Mouse (Mus musculus) midbrain, embryonic 12.5 days (tissue): ENCODE measurements around the gene Endou. TPM values are rescaled to one million over a fixed set of nuclear protein-coding genes. Genes with fewer than 3 reads are reported as not detected.

Source experiments
- ATAC-seq: fragments of 200-750 bp; cut with Nextera tagmentation; 2 replicates; pipeline ENCODE4 v1.8.0; 2017; ENCODE audit warnings: low read depth, moderate TSS enrichment, moderate library complexity; ENCODE audit not compliant: low FRiP score
- H3K27ac ChIP-seq: fragments of 300-500 bp; sonication (generic); replicated peaks from 2 replicates; pipeline ENCODE4 v1.5.1; 2016; ENCODE audit warnings: mild to moderate bottlenecking
- H3K27me3 ChIP-seq: fragments of 300-500 bp; sonication (generic); 2 replicates; pipeline ENCODE4 v1.6.1; 2016; ENCODE audit warnings: mild to moderate bottlenecking
- H3K36me3 ChIP-seq: fragments of 300-500 bp; sonication (generic); 2 replicates; pipeline ENCODE4 v1.6.1; 2016
- H3K4me1 ChIP-seq: fragments of 300-500 bp; sonication (generic); 2 replicates; pipeline ENCODE4 v1.6.1; 2016
- H3K4me2 ChIP-seq: fragments of 300-500 bp; sonication (generic); replicated peaks from 2 replicates; pipeline ENCODE4 v1.6.1; 2016; ENCODE audit warnings: mild to moderate bottlenecking, moderate library complexity
- H3K4me3 ChIP-seq: fragments of 300-500 bp; sonication (generic); 2 replicates; pipeline ENCODE4 v1.5.1; 2016; ENCODE audit warnings: mild to moderate bottlenecking
- H3K9ac ChIP-seq: fragments of 300-500 bp; sonication (generic); replicated peaks from 2 replicates; pipeline ENCODE4 v1.6.1; 2016; ENCODE audit warnings: mild to moderate bottlenecking, moderate library complexity
- H3K9me3 ChIP-seq: fragments of 300-500 bp; sonication (generic); 2 replicates; pipeline ENCODE4 v1.6.1; 2016; ENCODE audit warnings: mild to moderate bottlenecking
- WGBS: fragments of 180-500 bp; shearing (Covaris S2); methylation state at CpG from one replicate; pipeline ENCODE4 v1.1.7; 2016; 5-methylcytosine and 5-hydroxymethylcytosine counted together
- polyA plus RNA-seq: library from polyadenylated mRNA; unstranded; fragments of >200 nt; fragmentation: Nextera tagmentation; extraction: Ambion mirVana; gene quantifications from 2 replicates; pipeline ENCODE4 v1.2.1, GENCODE M21; 2016

The Endou gene
- polyA plus RNA-seq, 1 experiment from 2014 or later: 0.20 TPM

DNA sequence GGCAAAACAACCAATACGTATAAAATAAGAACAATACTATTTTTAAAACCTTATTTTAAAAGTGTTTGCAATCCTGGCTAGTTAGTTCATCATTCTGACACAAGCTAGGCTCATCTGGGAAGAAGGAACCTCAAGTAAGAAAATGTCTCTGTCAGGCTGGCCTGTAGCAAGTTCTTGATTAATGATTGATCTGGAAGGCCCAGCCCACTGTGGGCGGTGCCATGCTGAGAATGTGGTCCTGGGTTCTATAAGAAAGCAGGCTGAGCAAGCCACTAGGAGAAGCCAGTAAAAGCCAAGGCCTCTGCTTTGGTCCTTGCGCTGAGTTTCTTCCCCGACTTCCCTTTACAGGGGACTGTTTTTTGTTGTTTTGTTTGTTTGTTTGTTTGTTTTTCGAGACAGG is 21.4 kb upstream of the Endou start:
- WGBS: 94% methylated on average over 5 of the region's 5 CpGs
- peaks cover 10% of the 10 kb centered on the region; the same call in 1 of the 2 replicates for H3K27me3 ChIP-seq
- H3K9me3 ChIP-seq: no peaks in the 10 kb centered on the region
- no peaks in the 10 kb centered on the region for H3K36me3 ChIP-seq
- no peak overlapping the region for H3K9ac ChIP-seq
- H3K4me3 ChIP-seq: no peak overlapping the region
- no peak overlapping the region for H3K4me2 ChIP-seq
- H3K27ac ChIP-seq: no peak overlapping the region
- H3K4me1 ChIP-seq: peaks cover 19% of the 10 kb centered on the region
- no peak for ATAC-seq

DNA sequence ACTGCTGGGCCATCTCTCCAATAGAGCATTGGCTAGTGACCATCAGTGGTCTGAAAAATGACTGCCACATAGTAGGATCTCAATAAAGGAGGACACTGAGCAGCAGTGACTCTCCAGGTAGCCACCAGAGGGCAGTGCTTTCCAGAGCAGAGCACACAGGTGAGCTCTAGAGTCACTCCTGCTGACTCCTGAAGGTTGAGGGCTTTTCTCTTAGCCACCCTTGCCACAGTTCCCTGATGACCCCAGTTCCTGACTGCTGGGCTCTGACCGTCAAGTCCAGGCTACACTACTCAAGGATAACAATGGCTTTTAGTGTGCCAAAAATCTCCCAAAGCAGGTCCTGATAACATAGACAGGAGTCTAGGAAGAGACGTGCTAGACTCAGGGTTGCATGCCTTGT is 20.5 kb upstream of the Endou start:
- Histone ChIP-seq H3K27me3 (peaks cover 15% of the 10 kb centered on the region), H3K36me3 (no peaks in the 10 kb centered on the region), H3K9ac (no peak overlapping the region), H3K4me1 (peaks cover 19% of the 10 kb centered on the region), H3K27ac (no peak overlapping the region), H3K4me2 (no peak overlapping the region), H3K4me3 (no peak overlapping the region), H3K9me3 (no peaks in the 10 kb centered on the region)
- WGBS: 87% methylated on average over 2 of the region's 2 CpGs
- no peak for ATAC-seq

DNA sequence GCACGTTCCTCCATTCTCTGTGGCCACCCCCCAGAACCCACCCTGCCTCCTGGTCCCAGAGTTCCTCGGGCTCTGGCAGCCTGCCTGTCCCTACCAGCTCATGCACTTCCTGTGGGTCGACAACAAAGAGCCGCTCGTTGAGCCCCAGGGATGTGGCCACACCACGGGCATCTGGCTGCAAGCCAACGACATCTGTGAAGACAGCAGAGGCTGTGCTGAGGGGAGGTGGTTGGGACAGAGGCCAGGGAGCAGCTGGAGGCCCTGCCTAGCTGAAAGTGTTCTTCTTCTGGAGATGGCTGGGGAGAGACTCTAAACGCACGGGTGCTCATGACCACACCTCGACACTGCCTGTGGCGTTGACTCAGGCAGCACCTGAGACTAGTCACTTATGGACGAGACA is 19.6 kb upstream of the Endou start:
- Histone ChIP-seq H3K4me1 (peaks cover 19% of the 10 kb centered on the region), H3K9ac (no peak overlapping the region), H3K36me3 (no peaks in the 10 kb centered on the region), H3K27me3 (peaks cover 15% of the 10 kb centered on the region), H3K4me2 (no peak overlapping the region), H3K9me3 (no peaks in the 10 kb centered on the region), H3K4me3 (no peak overlapping the region), H3K27ac (0 out of 2 replicates have a peak overlapping the region, but pooled peaks have one; percentile 22)
- ATAC-seq: peak; percentile 49; the same call in 1 of the 2 replicates
- 52% methylated on average over 12 of the region's 12 CpGs for WGBS

DNA sequence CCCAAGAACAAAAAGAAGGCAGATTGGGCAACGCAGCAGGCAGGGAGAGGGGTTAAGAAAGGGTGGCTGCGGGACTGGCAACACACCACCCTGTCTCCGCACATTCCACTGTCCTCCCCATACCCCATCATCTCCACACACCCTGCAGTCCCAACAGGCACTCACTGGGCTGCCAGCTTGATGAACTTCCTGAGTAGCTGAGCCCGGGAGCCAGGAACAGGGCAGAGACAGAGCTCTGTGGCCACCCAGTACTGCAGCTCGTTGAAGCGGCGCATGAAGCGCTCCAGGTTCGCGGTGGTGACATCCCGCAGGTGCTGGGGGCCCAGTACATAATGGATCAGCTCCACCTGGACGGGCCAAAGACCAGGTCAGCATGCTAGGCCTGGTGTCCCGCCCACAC is 18.7 kb upstream of the Endou start:
- ATAC-seq: no peak
- no peak overlapping the region for H3K27ac ChIP-seq
- WGBS: 93% methylated on average over 13 of the region's 13 CpGs
- H3K36me3 ChIP-seq: no peaks in the 10 kb centered on the region
- H3K4me3 ChIP-seq: no peak overlapping the region
- H3K27me3 ChIP-seq: peaks cover 15% of the 10 kb centered on the region
- H3K4me2 ChIP-seq: no peak overlapping the region
- H3K9me3 ChIP-seq: no peaks in the 10 kb centered on the region
- peaks cover 23% of the 10 kb centered on the region for H3K4me1 ChIP-seq
- H3K9ac ChIP-seq: no peak overlapping the region

DNA sequence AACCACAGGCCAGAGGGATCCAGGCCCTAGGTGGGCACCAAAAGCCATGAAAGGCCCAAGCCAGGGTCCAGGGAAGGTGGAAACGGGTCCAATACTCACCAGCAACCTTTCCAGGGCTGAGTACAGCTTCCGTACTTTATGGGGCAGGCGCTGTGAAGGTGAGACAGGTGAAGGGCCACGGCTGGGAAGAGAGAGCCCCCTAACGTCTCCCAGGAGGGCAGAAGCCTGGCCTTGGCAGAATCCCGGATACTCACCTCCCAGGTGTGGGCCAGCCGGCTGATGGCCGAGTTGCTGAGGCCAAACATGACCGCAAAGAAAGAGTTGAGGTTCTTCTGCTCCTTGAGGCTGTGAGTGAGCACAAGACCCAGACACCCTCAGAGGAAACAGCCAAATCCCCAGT is 18.3 kb upstream of the Endou start:
- peaks cover 23% of the 10 kb centered on the region for H3K4me1 ChIP-seq

DNA sequence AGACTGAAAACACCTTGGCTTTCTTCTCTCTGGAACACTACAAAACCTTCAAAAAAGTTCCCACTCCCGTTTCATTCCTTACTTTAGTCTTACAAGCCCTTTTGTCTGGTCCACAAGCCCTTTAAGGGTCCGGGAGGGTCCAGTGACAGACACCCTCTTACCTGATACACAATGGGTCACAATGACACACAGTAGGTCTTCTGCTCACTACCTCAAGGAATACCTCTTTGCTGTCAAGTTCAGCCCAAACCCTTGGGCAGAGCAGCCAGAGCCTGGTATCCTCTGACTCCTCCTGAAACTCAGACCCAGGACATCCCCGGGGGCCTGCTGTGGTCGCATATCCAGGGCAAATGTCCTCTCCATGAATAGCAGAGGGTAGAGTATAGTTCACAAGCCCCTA is 17.8 kb upstream of the Endou start:
- Histone ChIP-seq H3K27ac (no peak overlapping the region), H3K36me3 (no peaks in the 10 kb centered on the region), H3K4me2 (no peak overlapping the region), H3K4me3 (no peak overlapping the region), H3K9me3 (no peaks in the 10 kb centered on the region), H3K9ac (no peak overlapping the region), H3K4me1 (peaks cover 23% of the 10 kb centered on the region), H3K27me3 (peaks cover 15% of the 10 kb centered on the region)
- no peak for ATAC-seq
- 88% methylated on average over 4 of the region's 4 CpGs for WGBS

More for the DNA sequence above, 18.3 kb upstream of the Endou start:
- no peak for ATAC-seq
- Histone ChIP-seq H3K4me3 (no peak overlapping the region), H3K27ac (no peak overlapping the region), H3K9ac (no peak overlapping the region), H3K9me3 (no peaks in the 10 kb centered on the region), H3K36me3 (no peaks in the 10 kb centered on the region), H3K27me3 (peaks cover 15% of the 10 kb centered on the region), H3K4me2 (no peak overlapping the region)
- WGBS: 90% methylated on average over 9 of the region's 9 CpGs

DNA sequence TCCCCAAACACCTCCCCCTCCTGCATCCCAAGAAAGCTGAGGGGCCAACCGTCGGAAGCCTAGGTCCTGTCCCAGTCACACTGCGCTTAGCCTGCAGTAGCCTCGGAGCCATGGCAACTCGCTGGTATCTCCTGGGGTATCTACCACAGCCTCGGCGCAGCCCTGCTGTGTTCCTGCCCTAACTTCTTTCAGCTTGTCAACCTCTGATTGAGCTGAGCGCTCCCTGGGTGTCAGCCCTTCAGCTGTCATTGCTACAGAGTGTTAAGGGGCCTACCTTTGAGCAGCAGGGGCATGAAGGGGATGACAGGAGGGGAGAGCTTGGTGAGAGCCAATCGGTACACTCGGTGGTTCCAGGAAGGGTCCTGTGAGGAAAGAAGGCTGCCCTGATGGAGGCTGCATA is 17.2 kb upstream of the Endou start:
- Histone ChIP-seq H3K27me3 (peaks cover 15% of the 10 kb centered on the region), H3K4me1 (peaks cover 23% of the 10 kb centered on the region), H3K36me3 (no peaks in the 10 kb centered on the region), H3K9ac (no peak overlapping the region), H3K4me2 (no peak overlapping the region), H3K27ac (no peak overlapping the region), H3K9me3 (no peaks in the 10 kb centered on the region), H3K4me3 (no peak overlapping the region)
- ATAC-seq: peak; percentile 38; the same call in 1 of the 2 replicates
- 35% methylated on average over 10 of the region's 10 CpGs for WGBS

DNA sequence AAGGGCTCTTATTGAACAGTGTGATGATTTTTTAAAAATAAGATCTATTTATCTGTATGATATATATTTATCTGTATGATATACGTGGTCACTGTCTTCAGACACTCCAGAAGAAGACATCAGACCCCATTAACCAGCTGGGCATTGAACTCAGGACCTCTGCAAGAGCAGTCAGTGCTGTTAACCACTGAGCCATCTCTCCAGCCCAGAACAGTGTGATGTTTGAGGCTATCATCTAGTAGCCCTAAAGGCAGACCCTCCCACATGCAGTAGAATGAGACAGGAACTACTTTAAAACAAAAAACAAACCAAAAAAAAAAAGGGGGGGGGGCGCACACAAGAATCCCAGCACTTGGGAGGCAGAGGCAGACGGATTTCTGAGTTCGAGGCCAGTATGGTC is 16.3 kb upstream of the Endou start:
- peaks cover 15% of the 10 kb centered on the region for H3K27me3 ChIP-seq
- H3K4me2 ChIP-seq: no peak overlapping the region
- no peaks in the 10 kb centered on the region for H3K36me3 ChIP-seq
- H3K9me3 ChIP-seq: no peaks in the 10 kb centered on the region
- H3K27ac ChIP-seq: no peak overlapping the region
- no peak for ATAC-seq
- 91% methylated on average over 4 of the region's 4 CpGs for WGBS
- no peak overlapping the region for H3K9ac ChIP-seq
- H3K4me1 ChIP-seq: peaks cover 25% of the 10 kb centered on the region
- H3K4me3 ChIP-seq: no peak overlapping the region

DNA sequence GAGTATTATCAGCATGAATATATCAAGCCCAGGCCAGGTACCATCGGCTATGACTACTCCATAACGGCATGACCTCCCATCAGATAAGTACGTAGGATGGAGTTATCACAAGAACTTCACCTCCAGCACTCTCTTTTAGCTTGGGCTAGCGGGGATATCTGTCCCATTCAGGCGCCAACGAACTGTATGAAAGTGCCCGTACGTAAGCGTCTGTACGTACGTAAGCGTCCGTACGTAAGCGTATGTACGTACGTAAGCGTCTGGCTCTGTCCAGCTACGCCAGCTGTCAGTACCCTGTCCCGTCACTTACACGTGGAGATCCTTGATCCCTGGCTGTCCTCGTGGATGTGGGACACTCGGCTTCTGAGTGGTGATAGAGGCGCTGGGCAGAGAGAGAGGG is 15.6 kb upstream of the Endou start:
- no peak for ATAC-seq
- Histone ChIP-seq H3K4me1 (peaks cover 27% of the 10 kb centered on the region), H3K27me3 (peaks cover 15% of the 10 kb centered on the region), H3K27ac (no peak overlapping the region), H3K9ac (no peak overlapping the region), H3K36me3 (no peaks in the 10 kb centered on the region), H3K4me3 (no peak overlapping the region), H3K4me2 (no peak overlapping the region), H3K9me3 (no peaks in the 10 kb centered on the region)
- WGBS: 94% methylated on average over 24 of the region's 24 CpGs

DNA sequence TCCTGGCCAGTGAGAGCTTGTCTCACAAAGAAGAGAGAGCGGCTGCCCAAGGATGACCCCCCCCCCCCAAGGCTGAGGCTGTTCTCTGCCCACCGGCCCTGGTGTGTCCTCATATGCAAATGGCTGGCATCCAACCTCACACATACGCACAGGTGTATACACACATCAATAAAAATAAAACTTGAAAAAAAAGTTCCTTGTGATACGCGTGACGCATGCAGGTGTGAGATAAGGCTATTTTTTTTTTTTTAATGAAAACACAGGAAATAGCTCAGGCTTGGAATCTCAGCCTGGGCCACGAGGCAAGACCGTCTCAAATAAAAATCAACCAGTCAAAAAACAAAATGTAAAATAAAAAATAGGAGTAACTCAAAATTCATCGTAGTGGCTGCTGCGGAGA is 15.1 kb upstream of the Endou start:
- Histone ChIP-seq H3K9ac (no peak overlapping the region), H3K27ac (no peak overlapping the region), H3K36me3 (no peaks in the 10 kb centered on the region), H3K4me2 (no peak overlapping the region), H3K4me1 (peaks cover 27% of the 10 kb centered on the region), H3K9me3 (no peaks in the 10 kb centered on the region), H3K27me3 (peaks cover 15% of the 10 kb centered on the region), H3K4me3 (no peak overlapping the region)
- 92% methylated on average over 10 of the region's 10 CpGs for WGBS
- ATAC-seq: no peak

DNA sequence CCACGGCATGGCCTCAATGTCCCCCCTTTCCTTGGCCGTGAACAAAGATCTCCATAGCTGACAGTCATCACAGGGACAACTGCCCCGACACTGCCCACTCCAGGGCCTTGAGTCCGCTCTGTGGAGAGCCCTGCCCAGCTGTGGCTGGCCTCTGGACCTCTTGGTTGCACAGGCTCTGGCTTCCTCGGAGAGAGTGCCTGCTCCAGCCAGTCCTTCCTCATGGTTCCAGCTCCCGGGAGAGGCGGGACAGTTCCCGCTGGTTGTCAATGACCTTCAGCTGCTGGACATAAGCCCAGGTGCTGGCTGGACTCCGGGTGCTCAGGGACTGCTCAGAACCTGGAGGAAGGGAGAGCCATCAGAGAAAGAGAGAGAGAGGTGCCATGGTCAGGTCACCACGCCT is 14.2 kb upstream of the Endou start:
- Histone ChIP-seq H3K9ac (no peak overlapping the region), H3K27ac (no peak overlapping the region; the same call in 1 of the 2 replicates), H3K4me1 (peaks cover 20% of the 10 kb centered on the region), H3K9me3 (no peaks in the 10 kb centered on the region), H3K27me3 (peaks cover 15% of the 10 kb centered on the region), H3K36me3 (no peaks in the 10 kb centered on the region), H3K4me2 (no peak overlapping the region), H3K4me3 (no peak overlapping the region)
- ATAC-seq: no peak
- 78% methylated on average over 10 of the region's 10 CpGs for WGBS

DNA sequence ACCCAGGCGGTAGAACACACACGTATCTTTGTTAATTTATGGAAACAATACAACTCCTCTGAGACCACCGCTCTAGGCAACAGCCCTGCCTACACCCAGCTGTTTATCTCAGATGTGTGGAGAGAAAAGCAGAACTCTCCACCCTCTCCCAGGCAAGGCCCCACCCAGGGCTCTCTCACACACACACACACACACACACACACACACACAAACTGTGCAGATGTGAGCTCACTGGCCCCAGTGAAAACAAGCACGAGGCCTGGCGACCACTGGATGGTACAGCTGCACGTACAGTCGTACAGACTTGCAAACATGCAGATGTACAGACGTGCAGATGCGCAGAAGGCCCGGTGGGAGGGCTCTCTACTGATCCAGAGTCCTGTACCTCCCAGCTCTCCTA is 13.8 kb upstream of the Endou start:
- Histone ChIP-seq H3K4me1 (peaks cover 16% of the 10 kb centered on the region; the same call in 1 of the 2 replicates), H3K27ac (no peak overlapping the region; the same call in 1 of the 2 replicates), H3K9me3 (no peaks in the 10 kb centered on the region), H3K9ac (no peak overlapping the region), H3K4me2 (no peak overlapping the region), H3K4me3 (no peak overlapping the region), H3K27me3 (peaks cover 13% of the 10 kb centered on the region), H3K36me3 (no peaks in the 10 kb centered on the region)
- 74% methylated on average over 10 of the region's 10 CpGs for WGBS
- ATAC-seq: no peak

DNA sequence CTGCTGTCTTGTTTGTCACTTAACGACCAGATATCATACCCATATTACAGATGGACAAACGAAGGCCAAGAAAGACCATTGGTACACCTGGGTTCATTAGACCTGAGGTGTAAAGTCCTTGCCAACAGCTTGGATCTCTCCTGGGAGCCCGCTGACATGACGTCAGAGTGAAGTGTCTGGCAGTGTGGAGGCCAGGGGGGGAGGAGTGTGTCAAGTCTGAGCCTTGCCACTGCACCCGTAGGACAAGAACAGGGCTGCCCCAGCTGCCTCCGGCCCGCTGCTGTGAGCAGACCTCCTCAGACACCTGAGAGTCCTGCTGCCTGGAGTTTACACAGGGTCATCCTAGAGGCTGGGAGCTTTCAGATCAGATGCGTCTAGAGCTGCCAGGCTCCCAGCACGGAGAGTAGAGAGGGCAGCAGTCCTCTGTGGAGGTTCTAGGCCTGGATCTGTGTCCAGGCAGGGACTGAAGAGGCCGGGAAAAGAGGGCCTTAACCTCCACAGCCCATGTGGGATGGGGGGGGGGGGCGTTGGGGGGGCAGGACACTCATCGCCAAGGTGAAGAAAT is 12.9 kb upstream of the Endou start:
- ATAC-seq: no peak
- H3K4me1 ChIP-seq: peaks cover 16% of the 10 kb centered on the region; the same call in 1 of the 2 replicates
- no peak overlapping the region for H3K27ac ChIP-seq
- H3K9ac ChIP-seq: no peak overlapping the region
- H3K4me3 ChIP-seq: no peak overlapping the region
- no peaks in the 10 kb centered on the region for H3K9me3 ChIP-seq
- H3K4me2 ChIP-seq: no peak overlapping the region
- H3K27me3 ChIP-seq: peaks cover 5% of the 10 kb centered on the region
- no peaks in the 10 kb centered on the region for H3K36me3 ChIP-seq
- WGBS: 72% methylated on average over 12 of the region's 12 CpGs
